Mouse (Mus musculus): Measurements from ENCODE around the gene Lyrm7.
"Not testable (repeated sequence)": the region's sequence is repeated elsewhere in the genome, so short reads cannot be mapped to it uniquely, and the experiment has no call there.

The Lyrm7 gene

DNA sequence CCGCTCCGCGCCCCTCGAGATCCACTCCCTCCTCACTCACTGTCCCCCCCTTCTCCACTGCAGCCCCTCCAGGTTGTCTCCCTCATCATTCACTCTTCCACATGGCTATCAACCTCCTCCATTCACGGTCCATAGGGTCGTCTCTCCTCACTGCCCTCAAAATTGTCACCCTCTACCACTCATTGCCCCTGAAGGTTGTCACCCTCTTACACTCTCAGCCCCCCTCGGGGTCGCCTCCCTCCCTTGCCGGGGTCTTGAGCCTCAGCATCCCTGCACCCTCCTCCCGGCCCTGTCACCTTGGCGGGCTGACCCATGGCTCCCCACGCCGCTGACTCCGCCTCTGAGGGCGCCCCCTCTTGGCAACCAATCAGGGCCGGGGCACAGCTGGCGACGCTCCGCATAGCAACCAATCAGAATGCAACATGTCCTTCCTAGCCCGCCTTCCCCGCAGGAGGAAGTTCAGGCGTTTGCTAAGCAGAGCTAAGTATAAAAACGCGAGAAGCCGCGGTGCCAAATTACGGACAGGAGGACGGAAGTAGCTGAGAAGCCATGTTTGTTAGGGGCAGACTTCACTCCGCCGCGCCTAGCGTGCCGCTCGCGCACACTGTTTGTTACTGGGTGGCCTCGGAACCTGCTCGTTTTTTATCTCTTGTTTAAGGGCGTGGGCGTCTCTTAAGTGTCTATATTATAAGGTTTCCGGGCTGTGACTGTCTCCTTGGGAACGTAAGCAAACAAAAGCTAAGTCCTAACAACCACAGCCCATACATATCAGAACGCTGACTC is at the start of gene Lyrm7:
Gene Lyrm7, minus strand, starts transcription at position 661 of the 783 bp plus-strand sequence.
- peak; percentile 99 for DNase-seq

DNA sequence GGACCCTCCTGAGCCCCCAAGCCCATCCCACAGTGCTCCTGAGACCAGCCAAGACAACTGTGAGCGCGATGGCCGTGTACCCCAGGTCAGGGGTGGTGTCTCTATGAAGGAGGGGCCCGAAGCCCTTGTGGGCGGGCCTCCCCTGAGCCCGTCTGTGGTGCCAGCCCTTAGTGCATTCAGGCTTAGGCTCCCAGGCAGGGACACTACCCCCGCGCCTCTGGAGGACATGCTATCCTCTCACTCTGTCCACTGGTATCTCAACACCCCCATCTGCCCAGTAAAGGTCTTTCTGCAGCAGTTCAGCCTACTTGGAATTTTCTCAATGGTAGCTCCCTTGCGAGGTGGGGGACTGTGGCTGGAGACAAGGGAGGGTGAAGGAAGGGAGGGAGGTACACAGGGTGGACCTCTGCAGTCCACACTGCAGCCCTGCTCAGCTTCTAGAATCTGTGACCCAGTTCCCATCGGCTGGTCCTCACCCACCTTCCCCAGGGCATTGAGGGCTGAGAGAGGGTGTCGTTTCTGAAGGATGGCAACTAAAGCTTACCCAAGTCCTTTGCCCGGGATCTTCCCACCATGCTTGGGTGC is 49.5 kb upstream of the Lyrm7 start:
- DNase-seq, result no peak

DNA sequence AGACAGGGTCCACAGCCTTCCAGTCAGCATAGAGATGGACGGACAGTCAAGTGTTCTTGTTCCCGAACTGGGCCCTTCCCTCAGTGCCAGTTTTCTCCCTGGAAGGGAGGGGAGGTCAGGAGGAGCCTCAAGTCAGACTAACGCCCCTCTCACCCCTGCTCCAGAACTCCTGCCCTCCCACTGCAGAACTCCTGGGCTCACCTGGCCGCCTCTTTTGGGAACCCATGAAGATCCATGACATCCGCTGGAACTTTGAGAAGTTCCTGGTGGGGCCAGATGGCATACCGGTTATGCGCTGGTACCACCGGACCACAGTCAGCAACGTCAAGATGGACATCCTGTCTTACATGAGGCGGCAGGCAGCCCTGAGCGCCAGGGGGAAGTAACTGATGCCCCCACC is 48.6 kb upstream of the Lyrm7 start:
- DNase-seq, result no peak

- no peak for DNase-seq
Measured at GRCm38 (mm10) chr11:54907259-54907658, 46.5 kb upstream of the Lyrm7 start.

- DNase-seq, result no peak
Measured at GRCm38 (mm10) chr11:54906466-54906865, 45.8 kb upstream of the Lyrm7 start.

GRCm38 (mm10) chr11:54905931-54906330 is 45.2 kb upstream of the Lyrm7 start:
- DNase-seq, result no peak

GRCm38 (mm10) chr11:54905086-54905485 is 44.4 kb upstream of the Lyrm7 start:
- DNase-seq, result no peak

- DNase-seq, result no peak
Measured at GRCm38 (mm10) chr11:54903940-54904706, 43.4 kb upstream of the Lyrm7 start.

DNA sequence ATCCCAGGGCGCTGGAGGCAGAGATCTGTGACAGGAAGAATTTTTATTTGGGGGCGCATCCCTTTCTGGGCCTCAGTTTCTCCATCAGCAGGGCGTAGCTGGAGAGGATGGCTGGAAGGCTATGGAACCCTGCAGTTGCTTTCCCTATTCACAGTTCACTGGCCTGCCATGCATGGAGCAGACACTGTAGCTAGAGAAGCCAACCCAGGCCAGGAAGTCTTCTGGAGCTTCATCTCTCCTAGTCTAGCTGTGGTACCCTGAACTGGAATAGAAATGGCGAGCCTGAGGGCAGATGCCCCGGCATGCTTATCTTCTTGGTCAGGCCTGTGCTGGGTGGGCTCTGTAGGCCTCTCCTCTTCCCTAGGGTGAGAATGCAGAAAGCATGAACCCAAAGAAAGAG is 42.6 kb upstream of the Lyrm7 start:
- no peak for DNase-seq

DNA sequence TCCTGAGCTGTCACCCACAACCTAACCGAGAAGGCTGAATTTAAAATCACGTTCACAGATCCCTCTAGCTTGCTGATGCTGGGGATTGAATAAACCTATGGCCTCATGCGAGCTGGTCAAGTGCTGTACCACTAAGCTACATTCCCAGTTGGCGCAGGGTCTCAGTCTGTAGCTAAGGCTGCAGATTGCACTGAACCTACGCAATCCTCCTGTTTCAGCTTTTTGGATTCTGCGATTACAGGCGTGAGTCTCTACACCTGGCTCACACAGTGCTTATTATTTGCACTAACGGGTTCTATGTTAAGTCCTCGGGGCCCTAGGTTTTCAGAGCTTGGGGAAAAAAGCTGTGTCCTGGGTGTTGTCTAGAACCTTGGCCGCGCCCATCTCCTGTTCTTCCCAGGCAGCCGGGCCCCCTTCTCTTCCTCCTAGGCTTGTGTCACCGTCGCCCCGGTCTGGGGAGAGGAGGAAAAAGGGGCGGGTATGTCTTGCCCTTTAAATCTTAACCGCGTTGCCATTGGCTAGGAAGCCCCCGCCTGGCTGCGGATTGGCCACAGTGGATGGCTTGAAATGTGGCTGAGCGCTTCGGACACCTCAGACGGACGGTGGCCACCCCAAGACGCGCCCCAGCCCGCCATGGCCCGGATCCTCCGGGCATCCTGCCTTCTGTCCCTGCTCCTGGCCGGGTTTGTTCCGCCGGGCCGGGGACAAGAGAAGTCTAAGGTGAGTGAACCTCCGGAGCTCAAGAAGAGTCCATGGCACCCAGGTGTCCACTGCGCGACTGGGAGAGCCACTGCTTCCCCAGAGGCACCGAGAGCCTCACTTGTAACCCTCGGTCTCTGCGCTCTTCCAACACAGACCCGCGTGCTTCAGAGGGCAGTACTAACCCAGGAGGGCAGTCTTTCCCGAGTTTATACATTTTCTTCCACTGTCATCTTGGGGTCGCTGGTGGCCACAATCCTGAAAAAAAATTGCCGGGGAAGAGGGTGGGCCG is 41.9 kb upstream of the Lyrm7 start, which contains the start of gene Gpx3:
Gene Gpx3, plus strand, starts transcription at position 121 of the 991 bp plus-strand sequence.
- DNase-seq, result peak; percentile 70

- DNase-seq, result no peak
Measured at GRCm38 (mm10) chr11:54899657-54900056, 38.9 kb upstream of the Lyrm7 start.

DNA sequence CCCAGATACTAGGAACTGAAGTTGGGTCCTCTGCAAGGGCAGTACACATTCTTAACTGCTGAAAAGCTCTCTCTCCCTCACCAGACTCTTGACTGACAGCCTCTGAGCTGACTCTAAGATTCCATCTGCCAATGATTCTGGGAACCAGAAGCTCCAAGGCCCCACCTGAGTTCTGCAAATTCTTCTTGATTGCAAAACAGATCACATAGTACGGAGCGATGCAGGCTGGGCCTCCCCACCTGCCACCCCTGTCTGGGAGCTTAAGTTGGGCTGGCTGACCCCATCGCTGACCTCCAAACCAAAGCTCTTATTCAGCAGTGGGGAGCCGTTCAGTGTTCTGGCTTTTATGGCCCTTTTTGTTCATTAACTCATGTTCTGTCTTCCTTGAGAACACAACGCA is 36.8 kb upstream of the Lyrm7 start:
- DNase-seq, result no peak

- DNase-seq, result not testable (repeated sequence)
Measured at GRCm38 (mm10) chr11:54896646-54897045, 35.9 kb upstream of the Lyrm7 start.

- DNase-seq, result no peak
Measured at GRCm38 (mm10) chr11:54894589-54894988, 33.9 kb upstream of the Lyrm7 start.

GRCm38 (mm10) chr11:54892091-54892490 is 31.4 kb upstream of the Lyrm7 start:
- DNase-seq, result no peak

DNA sequence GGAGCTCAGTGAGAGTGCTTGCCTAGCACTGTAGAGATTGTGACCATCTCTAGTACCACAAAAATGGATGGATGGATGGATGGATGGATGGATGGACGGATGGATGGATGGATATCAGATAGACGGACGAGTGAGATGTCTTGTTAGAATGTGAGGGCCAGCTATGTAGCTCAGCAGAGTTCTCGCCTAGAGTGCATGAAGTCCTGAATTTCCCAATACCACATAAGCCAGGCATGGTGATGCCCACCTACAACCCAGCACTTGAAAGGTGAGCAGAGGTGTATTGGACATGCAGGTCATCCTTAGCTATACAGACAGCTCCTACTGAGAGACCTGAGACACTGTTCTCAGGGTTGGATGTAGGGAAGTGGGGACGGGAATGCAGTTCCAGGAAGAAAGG is 30.6 kb upstream of the Lyrm7 start:
- no peak for DNase-seq

DNA sequence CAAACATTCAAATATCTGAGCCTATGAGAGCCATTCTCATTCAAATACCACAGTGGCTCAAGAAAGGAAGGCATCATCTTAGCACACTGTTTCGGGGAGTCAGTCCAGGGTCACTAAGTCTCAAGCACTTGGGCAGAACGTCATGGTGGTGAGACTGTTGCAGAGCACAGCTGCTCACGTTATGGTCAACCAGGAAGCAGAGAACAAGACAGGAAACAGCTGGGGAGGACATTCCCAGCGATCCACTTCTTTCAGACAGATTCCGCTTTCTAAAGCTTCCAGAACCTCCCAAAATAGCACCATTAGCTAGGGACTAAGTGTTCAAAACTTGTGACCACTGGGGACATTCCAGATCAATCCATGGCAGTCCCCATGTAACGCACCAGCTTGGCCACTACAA is 27.2 kb upstream of the Lyrm7 start:
- DNase-seq, result no peak

GRCm38 (mm10) chr11:54885406-54885805 is 24.7 kb upstream of the Lyrm7 start:
- DNase-seq, result no peak

GRCm38 (mm10) chr11:54884937-54885336 is 24.2 kb upstream of the Lyrm7 start:
- DNase-seq, result no peak

DNA sequence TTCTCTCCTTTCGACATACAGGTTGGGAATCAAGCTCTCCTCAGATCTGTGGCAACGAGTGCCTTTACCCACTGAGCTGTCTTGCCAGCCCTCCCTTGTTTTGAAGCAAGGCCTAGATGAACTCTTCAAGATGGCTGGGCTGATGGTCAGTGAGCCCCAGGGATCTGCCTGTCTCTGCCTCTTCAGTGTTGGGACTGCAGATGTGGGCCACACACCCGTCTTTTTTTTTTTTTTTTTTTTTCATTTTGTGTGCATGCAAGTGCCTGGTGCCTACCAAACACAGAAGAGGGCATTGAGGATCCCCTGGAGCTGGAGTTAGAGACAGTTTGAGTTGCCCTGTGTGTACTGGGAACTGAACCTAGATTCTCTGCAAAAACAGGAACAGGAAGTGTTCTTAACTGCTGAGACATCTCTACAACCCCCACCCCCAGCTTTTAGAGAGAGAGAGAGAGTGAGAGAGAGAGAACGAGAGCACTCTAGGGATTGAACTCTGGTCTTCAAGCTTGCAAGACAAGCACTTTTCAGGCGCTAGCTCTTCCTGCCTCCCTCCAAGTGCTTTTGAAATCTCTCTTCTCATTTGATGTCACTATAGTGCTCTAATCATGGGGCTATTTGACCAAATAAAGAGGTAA is 23.6 kb upstream of the Lyrm7 start:
- no peak for DNase-seq

DNA sequence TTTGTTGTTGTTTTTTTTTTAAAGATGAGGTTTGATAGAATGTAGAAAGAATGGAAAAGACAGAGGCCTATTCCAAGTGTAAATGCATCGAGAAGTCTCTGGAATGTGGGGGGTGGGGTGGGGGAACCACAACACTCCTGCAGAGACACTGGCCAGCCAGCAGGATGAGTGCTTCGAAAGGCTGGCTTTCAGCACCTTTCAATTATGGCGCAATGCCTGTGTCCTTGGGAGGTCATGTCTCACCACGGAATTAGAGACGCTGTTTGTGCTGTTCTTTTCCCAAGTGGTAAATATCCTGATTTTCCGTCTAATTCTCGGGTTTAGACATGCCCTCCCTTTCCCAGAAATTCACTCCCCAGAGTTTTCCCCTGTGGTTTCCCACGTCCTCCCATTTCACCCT is 22.0 kb upstream of the Lyrm7 start:
- DNase-seq, result no peak

DNA sequence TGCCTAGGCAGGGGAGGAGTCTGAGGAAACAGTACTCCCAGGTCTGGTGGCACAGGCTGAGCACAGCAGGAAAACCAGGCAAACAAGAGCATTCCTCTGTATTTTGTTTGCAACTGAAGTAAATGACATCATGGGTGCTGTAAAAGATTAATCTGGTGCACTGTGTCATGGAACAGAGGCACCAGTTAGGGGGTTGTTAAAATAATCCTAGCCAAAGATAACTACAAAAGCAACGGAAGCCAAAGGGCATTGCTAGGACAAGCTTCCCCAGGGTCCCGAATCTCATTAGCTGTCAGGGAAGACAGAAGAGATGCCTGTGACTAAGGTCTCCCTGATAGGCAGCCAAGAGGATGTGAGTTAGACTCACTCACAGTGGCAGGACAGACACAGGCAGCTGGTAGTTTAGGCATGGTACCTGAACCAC is 20.3 kb upstream of the Lyrm7 start:
- no peak for DNase-seq
